Mouse (Mus musculus): ENCODE results near the gene Entpd1. TPM values are rescaled to one million over a fixed set of nuclear protein-coding genes. Genes with fewer than 3 reads are reported as not detected.

Gene Entpd1
- polyA plus RNA-seq, 1 experiment from 2014 or later: 9.2 TPM

- ATAC-seq (ENCODE audit: low FRiP score, low TSS enrichment) (no peak), DNase-seq (no peak)
- Histone ChIP-seq H3K27ac (replicated peaks; ENCODE audit: low read depth, low read length) (no peak overlapping the region), H3K4me3 (replicated peaks; ENCODE audit: low read depth, low read length) (no peak overlapping the region), H3K4me1 (ENCODE audit: control insufficient read depth, insufficient read depth, low read length) (no peaks in the 10 kb centered on the region), H3K36me3 (ENCODE audit: control insufficient read depth, insufficient read depth, low read length) (no peaks in the 10 kb centered on the region), H3K27me3 (ENCODE audit: control insufficient read depth, insufficient read depth, low read length) (no peaks in the 10 kb centered on the region), H3K4me2 (ENCODE audit: low read length) (no peak overlapping the region), H3K9me3 (ENCODE audit: control insufficient read depth, low read length) (no peaks in the 10 kb centered on the region), H3K9ac (replicated peaks; ENCODE audit: low read length) (no peak overlapping the region)
- 79% methylated on average over 3 of the region's 3 CpGs for WGBS
These were observed 20.0 kb downstream of the Entpd1 start for GRCm38 (mm10) chr19:40632193-40632592.

- Histone ChIP-seq H3K27me3 (ENCODE audit: control insufficient read depth, insufficient read depth, low read length) (no peaks in the 10 kb centered on the region), H3K27ac (replicated peaks; ENCODE audit: low read depth, low read length) (no peak overlapping the region), H3K9ac (replicated peaks; ENCODE audit: low read length) (no peak overlapping the region), H3K4me3 (replicated peaks; ENCODE audit: low read depth, low read length) (no peak overlapping the region), H3K9me3 (ENCODE audit: control insufficient read depth, low read length) (no peaks in the 10 kb centered on the region), H3K4me2 (ENCODE audit: low read length) (no peak overlapping the region), H3K36me3 (ENCODE audit: control insufficient read depth, insufficient read depth, low read length) (no peaks in the 10 kb centered on the region), H3K4me1 (ENCODE audit: control insufficient read depth, insufficient read depth, low read length) (no peaks in the 10 kb centered on the region)
- DNase-seq (no peak), ATAC-seq (ENCODE audit: low FRiP score, low TSS enrichment) (no peak)
- 77% methylated on average over 5 of the region's 5 CpGs for WGBS
These were observed 20.5 kb downstream of the Entpd1 start for GRCm38 (mm10) chr19:40632668-40633067.

GRCm38 (mm10) chr19:40633144-40633543, 21.0 kb downstream of the Entpd1 start:
- Histone ChIP-seq H3K27me3 (ENCODE audit: control insufficient read depth, insufficient read depth, low read length) (no peaks in the 10 kb centered on the region), H3K4me3 (replicated peaks; ENCODE audit: low read depth, low read length) (no peak overlapping the region), H3K4me2 (ENCODE audit: low read length) (no peak overlapping the region), H3K9ac (replicated peaks; ENCODE audit: low read length) (no peak overlapping the region), H3K4me1 (ENCODE audit: control insufficient read depth, insufficient read depth, low read length) (no peaks in the 10 kb centered on the region), H3K9me3 (ENCODE audit: control insufficient read depth, low read length) (no peaks in the 10 kb centered on the region), H3K27ac (replicated peaks; ENCODE audit: low read depth, low read length) (no peak overlapping the region), H3K36me3 (ENCODE audit: control insufficient read depth, insufficient read depth, low read length) (no peaks in the 10 kb centered on the region)
- WGBS: 76% methylated on average over 1 of the region's 1 CpGs
- ATAC-seq (ENCODE audit: low FRiP score, low TSS enrichment) (no peak), DNase-seq (no peak)

GRCm38 (mm10) chr19:40637091-40637490, 24.9 kb downstream of the Entpd1 start:
- no peak overlapping the region for H3K9ac ChIP-seq (replicated peaks; ENCODE audit: low read length)
- 76% methylated on average over 4 of the region's 4 CpGs for WGBS
- H3K4me3 ChIP-seq (replicated peaks; ENCODE audit: low read depth, low read length): no peak overlapping the region
- H3K27ac ChIP-seq (replicated peaks; ENCODE audit: low read depth, low read length): no peak overlapping the region
- no peaks in the 10 kb centered on the region for H3K4me1 ChIP-seq (ENCODE audit: control insufficient read depth, insufficient read depth, low read length)
- no peak overlapping the region for H3K4me2 ChIP-seq (ENCODE audit: low read length)
- no peak for DNase-seq
- H3K36me3 ChIP-seq (ENCODE audit: control insufficient read depth, insufficient read depth, low read length): no peaks in the 10 kb centered on the region
- H3K9me3 ChIP-seq (ENCODE audit: control insufficient read depth, low read length): no peaks in the 10 kb centered on the region
- ATAC-seq (ENCODE audit: low FRiP score, low TSS enrichment): no peak
- H3K27me3 ChIP-seq (ENCODE audit: control insufficient read depth, insufficient read depth, low read length): no peaks in the 10 kb centered on the region

GRCm38 (mm10) chr19:40637601-40638000, 25.4 kb downstream of the Entpd1 start:
- ATAC-seq (ENCODE audit: low FRiP score, low TSS enrichment) (no peak), DNase-seq (no peak)
- H3K4me3 ChIP-seq (replicated peaks; ENCODE audit: low read depth, low read length): no peak overlapping the region
- H3K27me3 ChIP-seq (ENCODE audit: control insufficient read depth, insufficient read depth, low read length): no peaks in the 10 kb centered on the region
- 92% methylated on average over 7 of the region's 7 CpGs for WGBS
- H3K4me2 ChIP-seq (ENCODE audit: low read length): no peak overlapping the region
- H3K36me3 ChIP-seq (ENCODE audit: control insufficient read depth, insufficient read depth, low read length): no peaks in the 10 kb centered on the region
- H3K4me1 ChIP-seq (ENCODE audit: control insufficient read depth, insufficient read depth, low read length): no peaks in the 10 kb centered on the region
- no peak overlapping the region for H3K27ac ChIP-seq (replicated peaks; ENCODE audit: low read depth, low read length)
- H3K9ac ChIP-seq (replicated peaks; ENCODE audit: low read length): no peak overlapping the region
- H3K9me3 ChIP-seq (ENCODE audit: control insufficient read depth, low read length): no peaks in the 10 kb centered on the region

- DNase-seq (no peak), ATAC-seq (ENCODE audit: low FRiP score, low TSS enrichment) (no peak)
- H3K27ac ChIP-seq (replicated peaks; ENCODE audit: low read depth, low read length): no peak overlapping the region
- H3K4me2 ChIP-seq (ENCODE audit: low read length): no peak overlapping the region
- H3K4me1 ChIP-seq (ENCODE audit: control insufficient read depth, insufficient read depth, low read length): no peaks in the 10 kb centered on the region
- no peaks in the 10 kb centered on the region for H3K36me3 ChIP-seq (ENCODE audit: control insufficient read depth, insufficient read depth, low read length)
- H3K9me3 ChIP-seq (ENCODE audit: control insufficient read depth, low read length): no peaks in the 10 kb centered on the region
- H3K27me3 ChIP-seq (ENCODE audit: control insufficient read depth, insufficient read depth, low read length): no peaks in the 10 kb centered on the region
- 93% methylated on average over 5 of the region's 5 CpGs for WGBS
- H3K4me3 ChIP-seq (replicated peaks; ENCODE audit: low read depth, low read length): no peak overlapping the region
- no peak overlapping the region for H3K9ac ChIP-seq (replicated peaks; ENCODE audit: low read length)
These were observed 26.4 kb downstream of the Entpd1 start for GRCm38 (mm10) chr19:40638582-40638981.

- no peak for DNase-seq
- Histone ChIP-seq H3K27me3 (ENCODE audit: control insufficient read depth, insufficient read depth, low read length) (no peaks in the 10 kb centered on the region), H3K4me1 (ENCODE audit: control insufficient read depth, insufficient read depth, low read length) (no peaks in the 10 kb centered on the region), H3K27ac (replicated peaks; ENCODE audit: low read depth, low read length) (no peak overlapping the region), H3K4me3 (replicated peaks; ENCODE audit: low read depth, low read length) (no peak overlapping the region), H3K4me2 (ENCODE audit: low read length) (no peak overlapping the region), H3K36me3 (ENCODE audit: control insufficient read depth, insufficient read depth, low read length) (no peaks in the 10 kb centered on the region), H3K9me3 (ENCODE audit: control insufficient read depth, low read length) (no peaks in the 10 kb centered on the region), H3K9ac (replicated peaks; ENCODE audit: low read length) (no peak overlapping the region)
- WGBS: 75% methylated on average over 11 of the region's 11 CpGs
- ATAC-seq (ENCODE audit: low FRiP score, low TSS enrichment): no peak
These were observed 27.7 kb downstream of the Entpd1 start for GRCm38 (mm10) chr19:40639729-40640304.

GRCm38 (mm10) chr19:40640799-40641198, 28.6 kb downstream of the Entpd1 start:
- Histone ChIP-seq H3K4me2 (ENCODE audit: low read length) (no peak overlapping the region), H3K4me3 (replicated peaks; ENCODE audit: low read depth, low read length) (no peak overlapping the region), H3K36me3 (ENCODE audit: control insufficient read depth, insufficient read depth, low read length) (no peaks in the 10 kb centered on the region), H3K27me3 (ENCODE audit: control insufficient read depth, insufficient read depth, low read length) (no peaks in the 10 kb centered on the region), H3K9me3 (ENCODE audit: control insufficient read depth, low read length) (no peaks in the 10 kb centered on the region), H3K9ac (replicated peaks; ENCODE audit: low read length) (no peak overlapping the region), H3K4me1 (ENCODE audit: control insufficient read depth, insufficient read depth, low read length) (no peaks in the 10 kb centered on the region), H3K27ac (replicated peaks; ENCODE audit: low read depth, low read length) (no peak overlapping the region)
- WGBS: 91% methylated on average over 2 of the region's 2 CpGs
- no peak for DNase-seq
- no peak for ATAC-seq (ENCODE audit: low FRiP score, low TSS enrichment)

- H3K9ac ChIP-seq (replicated peaks; ENCODE audit: low read length): no peak overlapping the region
- no peaks in the 10 kb centered on the region for H3K9me3 ChIP-seq (ENCODE audit: control insufficient read depth, low read length)
- DNase-seq (no peak), ATAC-seq (ENCODE audit: low FRiP score, low TSS enrichment) (no peak)
- no peaks in the 10 kb centered on the region for H3K4me1 ChIP-seq (ENCODE audit: control insufficient read depth, insufficient read depth, low read length)
- no peak overlapping the region for H3K4me2 ChIP-seq (ENCODE audit: low read length)
- WGBS: 92% methylated on average over 1 of the region's 1 CpGs
- H3K36me3 ChIP-seq (ENCODE audit: control insufficient read depth, insufficient read depth, low read length): no peaks in the 10 kb centered on the region
- no peak overlapping the region for H3K4me3 ChIP-seq (replicated peaks; ENCODE audit: low read depth, low read length)
- H3K27me3 ChIP-seq (ENCODE audit: control insufficient read depth, insufficient read depth, low read length): no peaks in the 10 kb centered on the region
- no peak overlapping the region for H3K27ac ChIP-seq (replicated peaks; ENCODE audit: low read depth, low read length)
These were observed 31.7 kb downstream of the Entpd1 start for GRCm38 (mm10) chr19:40643846-40644245.

Measured in midbrain, embryonic 14.5 days (tissue).